Mouse (Mus musculus) G1E-ER4 (cell line): ENCODE measurements around the gene Irak2. TPM values are rescaled to one million over a fixed set of nuclear protein-coding genes. Genes with fewer than 3 reads are reported as not detected.

ENCODE experiments used
- GATA1 ChIP-seq: IDR thresholded peaks from one replicate; pipeline ENCODE4 v1.8.0; 2012; ENCODE audit warnings: low read length, inconsistent platforms
- polyA plus RNA-seq: library from polyadenylated mRNA; stranded (reverse); fragments of >175 nt; gene quantifications from 2 replicates; pipeline ENCODE4 v1.2.3, GENCODE M21; 2012

Irak2 gene
- polyA plus RNA-seq, 1 experiment: 14.3 TPM

- TF ChIP-seq GATA1: no peak
Measured at GRCm38 (mm10) chr6:113656847-113657246, 18.6 kb downstream of the Irak2 start.

GRCm38 (mm10) chr6:113658226-113658625 is 20.0 kb downstream of the Irak2 start:
- TF ChIP-seq GATA1: no peak

- TF ChIP-seq GATA1: no peak
Measured at GRCm38 (mm10) chr6:113659648-113660491, 21.6 kb downstream of the Irak2 start.

- no peak for TF ChIP-seq GATA1
Measured at GRCm38 (mm10) chr6:113660492-113661352, 22.5 kb downstream of the Irak2 start.

- TF ChIP-seq GATA1: no peak
Measured at GRCm38 (mm10) chr6:113661353-113662241, 23.3 kb downstream of the Irak2 start.

- TF ChIP-seq GATA1: no peak
Measured at GRCm38 (mm10) chr6:113662964-113663700, 24.9 kb downstream of the Irak2 start.

DNA sequence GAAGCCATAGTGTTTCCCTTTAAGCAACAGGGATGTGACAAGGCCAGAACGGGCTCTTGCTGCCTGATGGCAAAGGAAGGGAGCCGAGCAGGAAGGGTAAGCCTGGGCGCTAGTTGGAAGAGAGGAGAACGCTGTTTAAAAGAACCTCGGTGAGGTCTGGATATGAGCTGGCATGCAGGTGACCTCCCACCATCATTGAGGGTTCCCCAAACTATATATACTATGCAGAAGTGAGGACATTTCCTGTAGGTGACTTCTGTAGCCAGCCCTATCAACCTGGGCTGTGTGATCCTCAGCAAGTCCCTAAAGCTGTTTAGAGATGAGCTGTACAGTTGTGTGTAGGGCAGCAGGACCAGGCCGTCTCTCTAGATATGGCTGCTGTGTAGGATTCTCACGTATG is 26.0 kb downstream of the Irak2 start:
- no peak for TF ChIP-seq GATA1

- no peak for TF ChIP-seq GATA1
Measured at GRCm38 (mm10) chr6:113667611-113668122, 29.4 kb downstream of the Irak2 start.

GRCm38 (mm10) chr6:113668287-113669154 is 30.3 kb downstream of the Irak2 start:
- TF ChIP-seq GATA1: no peak

GRCm38 (mm10) chr6:113669821-113670220 is 31.6 kb downstream of the Irak2 start:
- TF ChIP-seq GATA1: no peak

DNA sequence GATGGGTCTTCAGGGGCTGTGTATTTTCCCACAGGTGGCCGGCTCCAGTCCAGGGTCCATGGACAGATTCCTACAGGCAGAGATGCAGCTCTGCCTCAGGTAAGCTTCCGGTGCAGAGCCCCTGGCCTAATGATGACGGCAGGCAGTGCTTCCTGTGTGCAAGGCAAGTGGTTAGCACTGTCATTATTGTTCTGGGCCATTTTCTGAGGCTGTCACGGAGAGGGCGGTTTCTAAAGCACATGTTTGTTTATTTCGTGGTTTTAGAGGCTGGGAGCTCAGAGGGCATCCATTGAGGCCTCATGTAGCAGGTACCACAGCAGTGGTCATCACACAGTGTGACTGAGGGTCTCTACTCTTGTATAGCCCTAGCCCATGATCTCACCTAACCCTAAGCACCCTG is 34.7 kb downstream of the Irak2 start:
- TF ChIP-seq GATA1: no peak

GRCm38 (mm10) chr6:113675234-113675633 is 37.0 kb downstream of the Irak2 start:
- TF ChIP-seq GATA1: no peak

DNA sequence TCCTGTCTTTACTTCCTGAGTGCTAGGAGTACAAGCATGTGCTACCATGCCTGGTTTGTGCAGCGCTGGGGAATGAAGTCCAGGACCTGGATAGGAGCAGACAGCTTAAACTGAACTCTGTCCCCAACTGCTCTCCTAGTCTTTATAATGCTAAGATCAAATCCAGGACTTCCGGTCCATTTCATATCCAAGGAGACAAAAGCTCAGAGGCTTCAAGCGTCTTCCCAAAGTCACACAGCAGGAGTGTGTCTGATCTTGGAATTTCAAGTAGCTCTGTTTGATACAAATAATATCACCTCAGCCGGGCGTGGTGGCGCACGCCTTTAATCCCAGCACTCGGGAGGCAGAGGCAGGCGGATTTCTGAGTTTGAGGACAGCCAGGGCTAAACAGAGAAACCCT is 37.7 kb downstream of the Irak2 start:
- no peak for TF ChIP-seq GATA1

GRCm38 (mm10) chr6:113677070-113677734 is 38.9 kb downstream of the Irak2 start:
- TF ChIP-seq GATA1: no peak
